Mouse (Mus musculus) heart, adult 2 months (tissue): Measurements from ENCODE around the gene Stard13.
A peak's percentile ranks its signal among the peaks of the same experiment; 100 is the strongest.

Experiments
- CTCF ChIP-seq: fragments of 200-600 bp; IDR thresholded peaks from 2 replicates; pipeline ENCODE4 v1.8.1; 2022; ENCODE audit warnings: antibody characterized with exemption, mild to moderate bottlenecking, moderate library complexity
- EP300 ChIP-seq: fragments of 200-500 bp; IDR thresholded peaks from 2 replicates; pipeline ENCODE4 v1.6.1; 2011; ENCODE audit warnings: low read depth, low read length, control low read depth; ENCODE audit not compliant: insufficient read depth
- POLR2A ChIP-seq: fragments of 200-500 bp; IDR thresholded peaks from 2 replicates; pipeline ENCODE4 v1.6.1; 2011; ENCODE audit warnings: mild to moderate bottlenecking, low read depth, low read length, control low read depth; ENCODE audit not compliant: insufficient read depth

DNA sequence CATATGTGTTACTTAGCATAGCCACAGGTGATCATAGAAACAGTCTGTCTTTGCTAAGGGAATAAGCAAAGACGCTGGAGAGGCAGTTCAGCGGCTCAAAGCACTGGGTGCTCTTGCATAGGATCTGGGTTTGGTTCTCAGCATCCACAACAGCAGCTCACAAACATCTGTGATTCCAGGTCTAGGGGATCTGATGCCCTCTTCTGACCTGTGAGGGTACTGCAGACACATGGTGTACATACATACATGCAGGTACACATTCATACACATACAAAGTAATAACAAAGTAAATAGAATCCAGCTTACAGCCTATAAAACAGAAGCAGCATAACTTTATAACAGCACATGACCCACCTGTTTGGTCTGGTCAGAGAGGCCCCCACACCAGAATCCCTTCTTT, 171.7 kb downstream of the Stard13 start:
- peak; percentile 41 for TF ChIP-seq CTCF
- TF ChIP-seq POLR2A = no peak
- no peak for TF ChIP-seq EP300
